Mouse (Mus musculus) CH12.LX (cell line): ENCODE measurements around the gene Nrg3. TPM values are rescaled to one million over a fixed set of nuclear protein-coding genes. Genes with fewer than 3 reads are reported as not detected.

Experiments used
- DNase-seq: peaks from one replicate; pipeline ENCODE4 v3.0.0-alpha.2; 2013; ENCODE audit errors: extremely low read depth
- H3K27ac ChIP-seq: 2 replicates; pipeline ENCODE4 v1.5.1; 2012; ENCODE audit warnings: low read depth, mild to moderate bottlenecking, control low read depth, moderate library complexity; ENCODE audit not compliant: insufficient read depth
- H3K27me3 ChIP-seq: replicated peaks from 2 replicates; pipeline ENCODE3; 2012; ENCODE audit warnings: inconsistent platforms
- H3K36me3 ChIP-seq, 2 experiments: replicated peaks in 1 of 2; 2 replicates each; pipeline versions ENCODE3 to v1.6.1; 2012; ENCODE audit warnings: inconsistent platforms in 1 of 2, low read length in 1 of 2, mild to moderate bottlenecking in 1 of 2, mixed read lengths in 1 of 2, moderate library complexity in 1 of 2; ENCODE audit not compliant: control insufficient read depth in 1 of 2, insufficient read depth in 1 of 2
- H3K4me1 ChIP-seq, 2 experiments: 2 replicates each; pipeline ENCODE4 v1.6.1; 2012; ENCODE audit warnings: inconsistent platforms in 1 of 2, moderate library complexity in 1 of 2; ENCODE audit not compliant: insufficient read depth in 2 of 2, control insufficient read depth in 1 of 2
- H3K4me2 ChIP-seq: 2 replicates; pipeline ENCODE4 v1.6.1; 2012; ENCODE audit warnings: low read depth, mild to moderate bottlenecking, control low read depth; ENCODE audit not compliant: poor library complexity, insufficient read depth, severe bottlenecking
- H3K4me3 ChIP-seq, 3 experiments: fragments of 150-350 bp in 1 of 3; sonication (generic) in 1 of 3; replicated peaks in 1 of 3; 2 replicates each; pipeline versions ENCODE3 to v1.5.1; 2011 to 2012; ENCODE audit warnings: low read depth in 2 of 3, low read length in 2 of 3, mild to moderate bottlenecking in 2 of 3, moderate library complexity in 2 of 3, control low read depth in 1 of 3, improper control_type of control experiment in 1 of 3, inconsistent platforms in 1 of 3, mixed read lengths in 1 of 3; ENCODE audit not compliant: poor library complexity in 1 of 3
- H3K79me2 ChIP-seq: replicated peaks from 2 replicates; pipeline ENCODE4 v1.6.1; 2012; ENCODE audit warnings: mild to moderate bottlenecking, moderate library complexity; ENCODE audit not compliant: control insufficient read depth, poor library complexity, insufficient read depth, severe bottlenecking; ENCODE audit errors: extremely low read depth
- H3K9ac ChIP-seq: 2 replicates; pipeline ENCODE4 v1.6.1; 2012; ENCODE audit warnings: low read depth, mild to moderate bottlenecking, control low read depth, moderate library complexity; ENCODE audit not compliant: insufficient read depth
- H3K9me3 ChIP-seq: replicated peaks from 2 replicates; pipeline ENCODE3; 2012; ENCODE audit warnings: low read length, inconsistent platforms, mixed read lengths
- CHD2 ChIP-seq: IDR thresholded peaks from 2 replicates; pipeline ENCODE4 v1.6.1; 2011; ENCODE audit warnings: low read length, improper control_type of control experiment
- E2F4 ChIP-seq: IDR thresholded peaks from 2 replicates; pipeline ENCODE4 v1.6.1; 2011; ENCODE audit warnings: low read depth, low read length, improper control_type of control experiment; ENCODE audit not compliant: insufficient replicate concordance
- IRF4 ChIP-seq: IDR thresholded peaks from 2 replicates; pipeline ENCODE4 v1.6.1; 2014; ENCODE audit warnings: low read depth, mild to moderate bottlenecking, inconsistent platforms, low read length, improper control_type of control experiment
- JUN ChIP-seq: IDR thresholded peaks from 2 replicates; pipeline ENCODE4 v1.6.1; 2011; ENCODE audit warnings: low read depth, mild to moderate bottlenecking, low read length, improper control_type of control experiment, moderate library complexity; ENCODE audit not compliant: insufficient read depth
- KAT2A ChIP-seq: IDR thresholded peaks from 2 replicates; pipeline ENCODE4 v1.6.1; 2012; ENCODE audit warnings: low read length, improper control_type of control experiment, inconsistent platforms; ENCODE audit not compliant: insufficient replicate concordance
- MAFK ChIP-seq: IDR thresholded peaks from 2 replicates; pipeline ENCODE4 v1.6.1; 2011; ENCODE audit warnings: low read length, improper control_type of control experiment; ENCODE audit not compliant: insufficient replicate concordance
- PAX5 ChIP-seq: IDR thresholded peaks from 2 replicates; pipeline ENCODE4 v1.6.1; 2012; ENCODE audit warnings: low read length, inconsistent platforms, mixed read lengths
- POLR2A ChIP-seq: IDR thresholded peaks from 2 replicates; pipeline ENCODE4 v1.6.1; 2011; ENCODE audit warnings: low read depth, mild to moderate bottlenecking, improper control_type of control experiment, low read length
- RAD21 ChIP-seq: IDR thresholded peaks from 2 replicates; pipeline ENCODE4 v1.6.1; 2011; ENCODE audit warnings: low read depth, mild to moderate bottlenecking, low read length, improper control_type of control experiment, moderate library complexity
- SIN3A ChIP-seq: IDR thresholded peaks from 2 replicates; pipeline ENCODE4 v1.6.1; 2012; ENCODE audit warnings: low read length, improper control_type of control experiment, inconsistent platforms
- SMC3 ChIP-seq: IDR thresholded peaks from 2 replicates; pipeline ENCODE4 v1.6.1; 2011; ENCODE audit warnings: low read depth, low read length, improper control_type of control experiment
- TBP ChIP-seq: conservative IDR thresholded peaks from 2 replicates; pipeline ENCODE4 v1.6.1; 2011; ENCODE audit warnings: low read depth, low read length, improper control_type of control experiment
- ZKSCAN1 ChIP-seq: IDR thresholded peaks from 2 replicates; pipeline ENCODE4 v1.6.1; 2012; ENCODE audit warnings: low read depth, inconsistent platforms, low read length, improper control_type of control experiment, borderline replicate concordance
- ZNF384 ChIP-seq: IDR thresholded peaks from 2 replicates; pipeline ENCODE4 v1.6.1; 2012; ENCODE audit warnings: low read depth, low read length, improper control_type of control experiment, inconsistent platforms
- dilution Hi-C: fragments of 300-500 bp; cut with MboI; formaldehyde crosslinking; loops from 2 replicates; pipeline ENCODE4 v1.14.3; 2020; ENCODE audit warnings: low sequenced_read_pairs; ENCODE audit not compliant: extremely low pct_unique_long_range_greater_than_20kb, extremely low pct_ligation_motif_present
- in situ Hi-C: fragments of 300-500 bp; cut with MboI; formaldehyde crosslinking; loops from 3 replicates; pipeline ENCODE4 v1.14.3; 2019; ENCODE audit warnings: low sequenced_read_pairs, low pct_ligation_motif_present, low pct_unique_long_range_greater_than_20kb, mixed read lengths
- polyA plus RNA-seq: library from polyadenylated mRNA; unstranded; fragments of >175 nt; gene quantifications from 2 replicates; pipeline ENCODE4 v1.2.1, GENCODE M21; 2012; ENCODE audit warnings: low read depth; ENCODE audit not compliant: insufficient read length
- total RNA-seq, 2 experiments: library from RNA; depleted of rRNA; stranded (reverse); fragments of 300-350 nt in 1 of 2; fragments of >200 nt in 1 of 2; gene quantifications; 2 replicates each; pipeline ENCODE4 v1.2.3; 2012 to 2014

The Nrg3 gene
- total and polyA plus RNA-seq, 3 experiments, result not detected

DNA sequence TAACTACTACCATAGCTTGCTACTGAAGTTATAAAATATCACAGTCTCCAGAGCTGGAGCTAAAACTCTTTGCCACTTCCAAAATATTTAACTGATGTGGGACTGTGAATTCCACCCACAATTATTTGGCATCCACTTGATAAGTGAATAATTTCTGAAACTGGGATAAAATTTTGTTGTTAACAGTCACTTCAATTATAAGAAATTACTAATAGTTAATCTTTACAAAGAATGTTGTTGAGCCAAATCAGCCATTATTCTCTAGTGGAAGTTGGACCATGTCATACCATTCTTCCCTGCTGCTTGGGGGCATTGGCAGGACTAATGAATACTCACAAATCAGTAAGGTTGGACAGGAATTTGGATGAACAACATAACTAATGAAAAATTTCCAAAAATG lies 158.8 kb downstream of the Nrg3 start:
- in situ Hi-C loops (no loop called here), dilution Hi-C loops (no loop called here)
- TF ChIP-seq ZKSCAN1 (no peak), KAT2A (no peak), IRF4 (no peak), SIN3A (no peak)

DNA sequence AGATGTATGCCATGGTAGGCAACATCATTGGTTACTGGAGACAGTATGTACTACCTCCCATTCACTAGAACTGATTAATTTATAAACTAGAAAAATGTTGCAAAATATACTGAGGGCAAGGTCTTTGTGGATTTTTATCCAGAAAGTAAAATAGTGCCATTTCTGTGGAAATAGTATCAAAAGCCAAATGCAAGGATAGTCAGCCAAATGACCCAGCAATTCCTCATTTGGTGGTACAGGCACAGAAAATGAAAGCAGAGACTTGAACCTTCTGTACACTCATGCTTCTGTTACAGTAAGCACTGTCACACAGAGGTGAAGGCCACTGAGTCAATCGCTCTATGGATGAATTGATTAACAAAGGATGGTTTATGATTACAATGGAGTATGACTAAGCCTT lies 207.8 kb downstream of the Nrg3 start:
- H3K36me3 ChIP-seq, result no peaks in the 10 kb centered on the region
- peaks cover 33% of the 10 kb centered on the region for H3K9me3 ChIP-seq
- no peaks in the 10 kb centered on the region for H3K79me2 ChIP-seq
- DNase-seq, result no peak
- no peak overlapping the region for H3K27ac ChIP-seq
- no peak overlapping the region for H3K9ac ChIP-seq
- no peaks in the 10 kb centered on the region for H3K4me1 ChIP-seq
- no peak overlapping the region for H3K4me3 ChIP-seq
- dilution Hi-C loops (no loop called here), in situ Hi-C loops (no loop called here)
- no peaks in the 10 kb centered on the region for H3K27me3 ChIP-seq
- TF ChIP-seq RAD21 (no peak), MAFK (no peak), E2F4 (no peak), SMC3 (no peak), TBP (no peak), ZNF384 (no peak)
- H3K4me2 ChIP-seq, result no peak overlapping the region

More for the DNA sequence above, 158.8 kb downstream of the Nrg3 start:
- Histone ChIP-seq H3K27me3 (no peaks in the 10 kb centered on the region), H3K79me2 (no peaks in the 10 kb centered on the region), H3K36me3 (no peaks in the 10 kb centered on the region), H3K4me2 (no peak overlapping the region), H3K9ac (no peak overlapping the region), H3K4me3 (no peak overlapping the region), H3K27ac (no peak overlapping the region), H3K4me1 (no peaks in the 10 kb centered on the region), H3K9me3 (peaks cover 31% of the 10 kb centered on the region)
- DNase-seq, result no peak

DNA sequence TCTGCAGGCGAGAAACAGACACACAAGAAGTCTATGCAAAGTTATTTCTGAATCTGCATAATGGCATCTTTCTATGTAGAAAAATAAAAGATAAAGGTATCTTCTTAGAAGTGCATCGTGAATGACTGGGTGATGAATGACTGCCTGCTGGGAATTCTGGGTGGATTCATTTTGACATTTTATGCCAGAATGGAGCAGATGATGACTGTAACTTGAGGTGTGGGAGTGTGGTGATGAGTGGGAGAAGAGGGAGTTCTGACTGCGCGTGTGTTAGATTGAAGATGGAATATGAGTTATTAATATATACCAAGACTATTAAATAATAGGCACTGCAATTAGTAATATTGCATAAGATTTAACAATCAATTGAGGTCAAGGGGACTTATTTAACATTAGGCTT lies 208.5 kb downstream of the Nrg3 start:
- H3K36me3 ChIP-seq, result no peaks in the 10 kb centered on the region
- no peaks in the 10 kb centered on the region for H3K27me3 ChIP-seq
- H3K27ac ChIP-seq, result no peak overlapping the region
- TF ChIP-seq JUN (no peak), RAD21 (no peak), TBP (no peak), PAX5 (no peak), POLR2A (no peak), CHD2 (no peak)
- H3K4me3 ChIP-seq, result no peak overlapping the region
- no peaks in the 10 kb centered on the region for H3K79me2 ChIP-seq
- peaks cover 34% of the 10 kb centered on the region for H3K9me3 ChIP-seq
- no peaks in the 10 kb centered on the region for H3K4me1 ChIP-seq
- dilution Hi-C loops (no loop called here), in situ Hi-C loops (no loop called here)
- no peak for DNase-seq
- no peak overlapping the region for H3K4me2 ChIP-seq
- no peak overlapping the region for H3K9ac ChIP-seq
